Mouse (Mus musculus) adrenal gland, adult 18-20 months (tissue): ENCODE measurements around the gene Psmc1. TPM values are rescaled to one million over a fixed set of nuclear protein-coding genes. Genes with fewer than 3 reads are reported as not detected.
A peak's percentile ranks its signal among the peaks of the same experiment; 100 is the strongest.

Source experiments
- DNase-seq, 2 experiments: peaks; one replicate each; pipeline ENCODE4 v3.0.0; 2021 to 2022; ENCODE audit warnings: low spot score in 2 of 2
- total RNA-seq, 2 experiments: library from RNA; stranded (reverse); gene quantifications; 1 replicate in 1 of 2; 2 replicates in 1 of 2; pipeline ENCODE4 v1.2.3; 2021

Gene Psmc1
- total RNA-seq, 2 experiments from 2014 or later: 185 to 265 TPM

DNA sequence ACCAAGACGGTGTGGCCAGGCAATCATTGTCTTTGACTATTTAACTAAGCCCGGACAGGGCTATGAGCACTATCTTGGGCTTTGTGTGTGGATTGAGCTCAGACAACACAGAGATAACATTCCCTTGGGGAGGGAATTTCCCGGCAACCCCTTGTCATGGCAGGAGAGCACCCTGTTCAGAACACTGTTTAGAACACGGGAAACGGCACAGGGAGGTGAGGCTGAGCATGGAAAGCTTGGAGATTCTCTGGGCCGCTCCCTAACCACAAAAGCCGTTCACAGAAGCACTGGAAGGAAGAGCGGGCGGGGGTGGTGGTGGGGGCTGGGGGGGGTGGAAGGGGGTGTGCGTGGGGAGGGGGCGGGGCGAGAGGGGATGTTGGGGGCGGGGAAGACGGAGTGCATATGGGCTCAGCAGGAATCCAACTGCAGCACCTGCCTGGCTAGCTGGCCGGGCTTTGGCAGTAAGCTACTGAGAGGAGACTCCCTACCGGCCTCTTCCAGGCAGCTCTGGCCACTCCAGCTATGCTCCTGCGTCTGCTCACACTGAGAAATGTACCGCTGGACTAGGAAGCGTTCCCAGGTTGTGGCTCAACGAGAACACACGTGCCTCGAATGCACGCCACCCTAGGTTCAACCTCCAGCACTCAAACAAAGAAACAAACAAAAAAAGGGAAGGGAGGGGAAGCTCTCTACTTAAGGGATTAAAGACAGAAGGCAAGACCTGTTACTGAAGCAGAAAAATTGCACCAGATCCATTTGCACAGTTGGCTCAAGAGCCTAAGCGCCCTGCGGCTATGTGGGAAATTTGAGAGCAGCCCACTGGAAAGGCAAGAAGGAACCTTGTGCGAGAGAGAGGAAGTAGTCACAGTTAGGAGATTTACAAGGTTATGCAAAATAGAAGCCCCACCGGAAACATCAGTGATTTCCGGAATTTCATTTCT is 58.2 kb downstream of the Psmc1 start:
- peak in 1 of 2 experiments; percentile 29 for DNase-seq

DNA sequence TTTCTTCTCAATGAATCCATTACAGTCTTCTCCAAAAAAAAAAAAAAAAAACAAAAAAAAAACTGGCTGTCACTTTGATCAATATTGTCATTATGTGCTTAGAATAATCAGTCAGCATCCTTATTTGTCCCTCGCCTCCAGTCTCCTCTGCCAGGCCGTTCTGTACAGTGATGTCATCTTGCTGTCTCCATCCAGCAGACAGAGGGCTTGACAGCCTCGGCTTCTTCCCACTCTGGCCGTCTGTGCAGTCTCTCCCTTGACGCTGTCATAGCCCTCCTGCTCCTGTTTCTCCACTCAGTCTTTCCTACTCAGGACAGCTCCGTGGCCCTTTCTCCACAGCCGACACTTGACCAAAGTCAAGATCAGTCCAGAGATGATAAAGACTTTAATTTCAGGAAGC is 62.5 kb downstream of the Psmc1 start:
- no peak for DNase-seq

Other genes with a start within 250 kb of the Psmc1 start
- under 1 TPM in 1 of 2 experiments, not detected in 1; 0.29 TPM for gene Efcab11, start 225.7 kb upstream of the Psmc1 start, total RNA-seq
- gene Tdp1, start 225.6 kb upstream of the Psmc1 start, total RNA-seq: 10 to 100 TPM; 10.1 to 10.5 TPM
- gene Kcnk13, start 145.7 kb upstream of the Psmc1 start, total RNA-seq: 1 to 10 TPM; 1.2 TPM
- 10 to 100 TPM in 1 of 2 experiments, 1 to 10 TPM in 1; 8.9 to 14.8 TPM for gene Nrde2, start 49.5 kb downstream of the Psmc1 start, total RNA-seq
- gene Calm1, start 89.3 kb downstream of the Psmc1 start, total RNA-seq: 100 to 1,000 TPM; 397 to 428 TPM